Mouse (Mus musculus) stomach, embryonic 14.5 days (tissue): ENCODE results near the gene Grap. TPM values are rescaled to one million over a fixed set of nuclear protein-coding genes. Genes with fewer than 3 reads are reported as not detected.

Experiments used
- ATAC-seq: fragments of 200-750 bp; cut with Nextera tagmentation; 2 replicates; pipeline ENCODE4 v1.8.0; 2017; ENCODE audit warnings: low read depth, moderate TSS enrichment; ENCODE audit not compliant: insufficient number of reproducible peaks, insufficient read depth, low FRiP score
- H3K27ac ChIP-seq: fragments of 300-500 bp; sonication (generic); 2 replicates; pipeline ENCODE4 v1.5.1; 2014; ENCODE audit warnings: mild to moderate bottlenecking, low read length, moderate library complexity, mixed read lengths
- H3K27me3 ChIP-seq: fragments of 300-500 bp; sonication (generic); 2 replicates; pipeline ENCODE4 v1.6.1; 2014; ENCODE audit warnings: low read length, control low read depth, mixed read lengths; ENCODE audit not compliant: control insufficient read depth, insufficient read depth
- H3K36me3 ChIP-seq: fragments of 300-500 bp; sonication (generic); 2 replicates; pipeline ENCODE4 v1.6.1; 2014; ENCODE audit warnings: mild to moderate bottlenecking, control low read depth, low read length, moderate library complexity, mixed read lengths; ENCODE audit not compliant: control insufficient read depth, insufficient read depth
- H3K4me1 ChIP-seq: fragments of 300-500 bp; sonication (generic); 2 replicates; pipeline ENCODE4 v1.6.1; 2014; ENCODE audit warnings: low read length, control low read depth, mixed read lengths; ENCODE audit not compliant: control insufficient read depth, insufficient read depth
- H3K4me2 ChIP-seq: fragments of 300-500 bp; sonication (generic); replicated peaks from 2 replicates; pipeline ENCODE4 v1.6.1; 2014; ENCODE audit warnings: low read depth, low read length, control low read depth
- H3K4me3 ChIP-seq: fragments of 300-500 bp; sonication (generic); 2 replicates; pipeline ENCODE4 v1.5.1; 2014; ENCODE audit warnings: low read depth, low read length, control low read depth
- H3K9ac ChIP-seq: fragments of 300-500 bp; sonication (generic); replicated peaks from 2 replicates; pipeline ENCODE4 v1.6.1; 2014; ENCODE audit warnings: low read depth, mild to moderate bottlenecking, control low read depth, low read length, moderate library complexity, mixed read lengths
- H3K9me3 ChIP-seq: fragments of 300-500 bp; sonication (generic); 2 replicates; pipeline ENCODE4 v1.6.1; 2016; ENCODE audit warnings: low read depth, low read length, control low read depth; ENCODE audit not compliant: control insufficient read depth
- WGBS: fragments of 180-500 bp; shearing (Covaris S2); extraction: QIAGEN DNeasy Blood & Tissue Kit; methylation state at CpG from one replicate; pipeline ENCODE4 v1.1.7; 2014; 5-methylcytosine and 5-hydroxymethylcytosine counted together
- polyA plus RNA-seq: library from polyadenylated mRNA; unstranded; fragments of >200 nt; fragmentation: Nextera tagmentation; extraction: Ambion mirVana; gene quantifications from 2 replicates; pipeline ENCODE4 v1.2.1, GENCODE M21; 2014

Gene Grap
- polyA plus RNA-seq, 1 experiment from 2014 or later, result 7.1 TPM

DNA sequence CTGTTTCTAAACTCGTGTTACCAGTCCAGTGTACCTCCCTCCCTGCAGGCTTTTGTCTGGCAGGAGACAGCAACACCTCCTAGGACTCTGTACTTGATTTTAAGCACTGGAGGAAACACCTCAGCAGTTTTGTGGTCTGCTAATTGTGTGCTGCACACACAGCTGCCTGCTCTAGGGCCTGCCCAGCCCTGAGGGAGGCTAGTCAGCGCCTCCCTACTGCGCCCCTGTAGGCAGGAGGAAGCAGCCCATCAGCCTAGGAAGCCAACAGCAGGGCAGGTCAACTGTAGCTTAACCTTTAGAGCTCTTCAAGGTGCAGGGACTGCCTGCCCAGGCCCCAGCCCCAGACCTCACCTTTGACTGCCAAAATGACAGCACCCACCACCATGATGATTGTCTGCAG is 55.9 kb downstream of the Grap start:
- Histone ChIP-seq H3K4me3 (no peak overlapping the region), H3K9me3 (no peaks in the 10 kb centered on the region), H3K9ac (no peak overlapping the region), H3K4me1 (no peaks in the 10 kb centered on the region), H3K36me3 (no peaks in the 10 kb centered on the region), H3K4me2 (no peak overlapping the region), H3K27ac (no peak overlapping the region), H3K27me3 (no peaks in the 10 kb centered on the region)
- WGBS, result 54% methylated on average over 3 of the region's 3 CpGs
- no peak for ATAC-seq

DNA sequence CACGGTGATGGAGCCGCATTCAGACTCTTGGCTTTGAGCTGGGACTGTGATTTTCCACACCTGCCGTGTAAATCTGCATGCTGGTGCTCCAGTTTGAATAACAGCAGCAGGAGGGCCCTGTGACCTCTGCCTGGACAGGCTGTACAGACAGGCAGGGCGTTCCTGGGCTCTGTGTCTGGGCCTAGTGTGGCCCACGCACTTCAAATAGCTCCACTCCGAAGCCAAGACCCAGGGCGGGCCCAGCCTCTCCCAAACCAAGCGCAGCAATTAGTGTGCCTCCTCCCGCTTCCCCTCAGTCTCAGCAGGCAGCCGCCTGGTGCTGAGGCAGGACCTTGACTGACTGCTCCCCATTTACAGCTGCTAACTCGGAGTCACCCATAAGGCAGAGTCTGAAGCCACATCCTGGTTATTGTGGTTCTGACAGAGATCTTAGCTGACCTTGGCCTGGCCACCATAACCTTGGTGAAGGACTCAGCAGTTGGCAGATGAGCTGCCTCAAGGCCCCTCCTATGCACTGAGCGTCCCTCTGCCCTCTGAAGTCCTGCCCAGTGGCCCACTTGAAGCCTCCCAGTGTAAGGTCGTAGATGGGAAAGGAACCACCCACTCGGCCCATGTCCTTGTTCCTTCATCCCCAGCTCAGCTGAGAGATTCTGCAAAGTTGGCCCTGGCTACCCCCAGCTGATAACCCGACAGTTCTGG is 60.2 kb downstream of the Grap start:
- Histone ChIP-seq H3K27ac (no peak overlapping the region), H3K4me1 (no peaks in the 10 kb centered on the region), H3K4me3 (no peak overlapping the region), H3K9me3 (no peaks in the 10 kb centered on the region), H3K36me3 (no peaks in the 10 kb centered on the region), H3K27me3 (no peaks in the 10 kb centered on the region), H3K4me2 (no peak overlapping the region), H3K9ac (no peak overlapping the region)
- no peak for ATAC-seq
- WGBS, result 63% methylated on average over 15 of the region's 15 CpGs

- Histone ChIP-seq H3K9me3 (no peaks in the 10 kb centered on the region), H3K4me2 (no peak overlapping the region), H3K4me3 (no peak overlapping the region), H3K27me3 (no peaks in the 10 kb centered on the region), H3K9ac (no peak overlapping the region), H3K36me3 (no peaks in the 10 kb centered on the region), H3K4me1 (no peaks in the 10 kb centered on the region), H3K27ac (no peak overlapping the region)
- 49% methylated on average over 11 of the region's 11 CpGs for WGBS
- ATAC-seq, result peak; percentile 84; the same call in 1 of the 2 replicates
Measured at GRCm38 (mm10) chr11:61714346-61715117, 61.5 kb downstream of the Grap start.

DNA sequence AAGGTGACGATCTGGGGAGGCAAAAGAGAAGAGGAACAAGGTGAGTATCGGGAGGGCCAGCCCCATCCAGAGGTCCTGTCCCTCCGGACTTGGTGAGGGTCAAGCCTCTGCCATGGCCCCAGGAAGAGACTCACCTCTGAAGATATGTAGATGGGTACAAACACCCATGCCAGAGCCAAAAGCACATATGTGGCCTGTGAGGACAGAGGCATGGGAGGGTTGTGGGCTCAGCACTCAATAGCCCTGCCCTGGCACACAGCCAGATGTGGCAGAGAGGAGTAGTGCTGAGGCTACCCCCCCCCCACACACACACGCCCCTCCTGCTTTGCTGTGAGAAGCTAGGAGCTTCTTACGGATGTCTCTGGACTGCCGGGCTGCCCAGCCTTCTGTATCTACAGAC is 62.1 kb downstream of the Grap start:
- Histone ChIP-seq H3K9ac (no peak overlapping the region), H3K4me1 (no peaks in the 10 kb centered on the region), H3K4me2 (no peak overlapping the region), H3K36me3 (no peaks in the 10 kb centered on the region), H3K27me3 (no peaks in the 10 kb centered on the region), H3K27ac (no peak overlapping the region), H3K9me3 (no peaks in the 10 kb centered on the region), H3K4me3 (no peak overlapping the region)
- 71% methylated on average over 6 of the region's 6 CpGs for WGBS
- no peak for ATAC-seq

DNA sequence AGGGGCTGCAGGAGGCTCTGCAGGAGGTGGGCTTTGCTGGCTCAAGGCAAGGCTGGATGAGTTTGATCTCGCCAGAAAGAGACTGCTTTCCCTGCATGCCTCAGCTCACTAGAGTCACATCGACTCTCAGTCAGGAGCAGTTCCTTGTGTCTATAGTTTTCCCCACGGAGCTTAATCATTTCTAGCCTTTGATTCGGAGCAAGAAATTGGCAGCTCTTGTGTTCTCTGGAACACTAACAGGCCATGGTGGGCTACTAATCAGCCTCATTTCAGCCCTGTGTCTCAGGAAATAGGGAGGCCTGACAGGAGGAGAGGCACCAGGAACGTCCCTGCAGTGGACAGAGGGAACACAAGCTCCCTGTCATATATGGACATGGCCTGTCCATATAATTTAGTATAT is 64.9 kb downstream of the Grap start:
- no peak overlapping the region for H3K4me2 ChIP-seq
- H3K4me3 ChIP-seq, result no peak overlapping the region
- no peaks in the 10 kb centered on the region for H3K9me3 ChIP-seq
- no peak overlapping the region for H3K9ac ChIP-seq
- no peak overlapping the region for H3K27ac ChIP-seq
- no peaks in the 10 kb centered on the region for H3K4me1 ChIP-seq
- no peaks in the 10 kb centered on the region for H3K36me3 ChIP-seq
- H3K27me3 ChIP-seq, result no peaks in the 10 kb centered on the region
- ATAC-seq, result no peak
- WGBS, result 71% methylated on average over 5 of the region's 5 CpGs

DNA sequence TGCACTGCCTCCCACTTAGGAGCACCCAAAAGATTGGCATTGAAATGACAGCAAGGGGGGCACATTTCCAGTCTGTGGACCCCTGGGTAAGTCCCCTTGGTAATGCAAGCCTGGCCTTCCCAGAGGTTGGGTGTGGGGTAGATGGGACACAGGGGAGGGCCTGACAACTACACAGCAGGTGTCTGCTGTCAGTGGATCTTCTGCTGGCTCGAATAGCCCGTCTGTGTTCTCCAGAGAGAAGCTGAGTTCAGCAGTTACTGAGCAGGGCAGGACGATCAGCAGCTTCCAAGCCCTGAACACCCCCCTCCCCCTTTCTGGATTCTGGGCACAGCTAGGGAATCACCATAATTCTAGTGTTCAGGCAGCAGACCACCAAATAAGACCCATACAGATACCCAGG is 66.3 kb downstream of the Grap start:
- Histone ChIP-seq H3K4me3 (no peak overlapping the region), H3K4me2 (no peak overlapping the region), H3K27ac (no peak overlapping the region), H3K4me1 (no peaks in the 10 kb centered on the region), H3K36me3 (no peaks in the 10 kb centered on the region), H3K9ac (no peak overlapping the region), H3K27me3 (no peaks in the 10 kb centered on the region), H3K9me3 (no peaks in the 10 kb centered on the region)
- no peak for ATAC-seq
- WGBS, result 37% methylated on average over 3 of the region's 3 CpGs

DNA sequence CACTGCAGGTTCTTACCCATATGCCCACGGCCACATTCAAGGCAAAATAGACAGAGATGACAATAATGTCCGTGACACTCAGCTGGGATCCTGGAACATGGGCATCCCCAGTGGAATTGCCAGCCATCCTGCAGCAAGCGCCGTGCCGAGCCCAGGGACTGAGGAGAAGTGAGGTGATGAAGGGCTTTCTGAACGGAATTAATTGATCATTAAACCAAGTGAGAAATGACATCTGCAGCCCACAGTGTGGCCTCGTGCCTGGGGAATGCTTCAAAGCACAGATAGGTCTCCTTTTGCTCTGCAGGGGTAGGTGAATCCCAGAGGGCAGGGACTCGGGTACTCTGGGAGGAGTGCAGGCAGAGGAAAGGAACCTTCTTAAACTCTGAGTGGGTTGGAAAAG is 66.8 kb downstream of the Grap start:
- Histone ChIP-seq H3K9ac (no peak overlapping the region), H3K4me1 (no peaks in the 10 kb centered on the region), H3K27me3 (no peaks in the 10 kb centered on the region), H3K27ac (no peak overlapping the region), H3K4me3 (no peak overlapping the region), H3K9me3 (no peaks in the 10 kb centered on the region), H3K4me2 (no peak overlapping the region), H3K36me3 (no peaks in the 10 kb centered on the region)
- ATAC-seq, result no peak
- 66% methylated on average over 8 of the region's 8 CpGs for WGBS

GRCm38 (mm10) chr11:61720636-61721035 is 67.6 kb downstream of the Grap start, which contains the start of gene Slc5a10:
Gene Slc5a10 (minus strand): TSS chr11:61720826.
- H3K4me3 ChIP-seq, result no peak within 1 kb of the TSS
- ATAC-seq, result no peak
- H3K4me1 ChIP-seq, result no peaks in the 10 kb centered on the region
- H3K9ac ChIP-seq, result no peak within 1 kb of the TSS
- no peak within 1 kb of the TSS for H3K4me2 ChIP-seq
- H3K27me3 ChIP-seq, result no peaks in the 10 kb centered on the region
- H3K27ac ChIP-seq, result no peak within 1 kb of the TSS
- no peaks in the 10 kb centered on the region for H3K36me3 ChIP-seq
- no peaks in the 10 kb centered on the region for H3K9me3 ChIP-seq
- 72% methylated on average over 3 of the region's 3 CpGs for WGBS
